Mouse (Mus musculus) right cerebral cortex, postnatal 25 days (tissue): ENCODE results near the gene Trarg1.
"Not testable (repeated sequence)": the region's sequence is repeated elsewhere in the genome, so short reads cannot be mapped to it uniquely, and the experiment has no call there.

Experiments
- DNase-seq: peaks from one replicate; pipeline ENCODE4 v3.0.0; 2022

The Trarg1 gene

DNA sequence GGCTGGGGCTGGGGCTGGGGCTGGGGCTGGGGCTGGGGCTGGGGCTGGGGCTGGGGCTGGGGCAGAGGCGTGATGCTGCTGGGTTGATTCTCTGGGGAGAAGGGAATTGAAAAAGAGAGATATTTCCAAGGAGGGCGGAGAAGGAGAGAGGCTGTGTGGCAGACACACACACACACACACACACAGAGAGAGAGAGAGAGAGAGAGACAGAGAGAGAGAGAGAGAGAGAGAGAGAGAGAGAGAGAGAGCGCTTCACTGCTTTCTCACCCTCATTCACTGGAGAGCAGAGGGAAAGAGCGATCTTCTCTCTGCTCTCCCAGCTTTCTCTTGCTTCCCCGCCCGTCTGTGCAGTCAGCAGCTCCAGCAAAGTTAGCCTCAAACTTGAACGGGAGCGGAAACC is at the start of gene Trarg1:
Gene Trarg1, plus strand, starts transcription at position 301 of the 400 bp plus-strand sequence.
- not testable (repeated sequence) for DNase-seq

DNA sequence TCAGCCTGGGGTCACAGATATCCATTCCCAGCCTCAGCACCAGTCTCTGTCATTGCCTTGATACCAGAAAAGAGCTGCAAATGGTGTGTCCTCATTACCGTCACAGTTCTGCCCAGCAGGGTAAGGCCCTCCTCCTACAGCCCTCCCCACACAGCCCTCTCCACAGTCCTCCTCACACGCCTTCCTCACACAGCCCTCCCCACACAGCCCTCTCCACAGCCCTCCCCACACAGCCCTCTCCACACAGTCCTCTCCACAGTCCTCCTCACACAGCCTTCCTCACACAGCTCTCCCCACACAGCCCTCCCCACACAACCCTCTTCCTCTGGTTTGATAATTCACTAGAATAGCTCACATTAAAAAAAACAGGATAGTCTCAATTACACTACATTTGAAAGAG is 49.6 kb upstream of the Trarg1 start:
- DNase-seq, result no peak

DNA sequence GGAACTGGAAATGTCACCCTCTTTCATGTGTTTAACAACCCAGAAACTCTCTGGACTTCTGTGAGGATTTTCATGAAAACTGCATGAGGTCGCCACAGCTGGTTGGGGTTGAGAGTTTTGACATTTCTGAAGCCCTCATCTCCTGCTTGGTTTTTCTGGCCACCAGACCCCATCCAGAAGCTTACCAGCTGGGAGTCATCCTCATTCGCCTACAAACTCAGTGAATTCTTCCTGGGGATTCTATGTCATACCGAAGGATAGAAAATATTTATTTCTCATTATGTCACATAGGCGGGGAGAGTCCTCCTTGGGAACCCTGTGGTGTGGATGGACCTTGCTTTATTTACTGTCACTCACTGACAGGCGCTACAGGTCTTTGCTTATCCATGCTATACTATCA is 49.1 kb upstream of the Trarg1 start:
- DNase-seq, result no peak

GRCm38 (mm10) chr11:76639269-76639985 is 40.2 kb upstream of the Trarg1 start:
- no peak for DNase-seq

DNA sequence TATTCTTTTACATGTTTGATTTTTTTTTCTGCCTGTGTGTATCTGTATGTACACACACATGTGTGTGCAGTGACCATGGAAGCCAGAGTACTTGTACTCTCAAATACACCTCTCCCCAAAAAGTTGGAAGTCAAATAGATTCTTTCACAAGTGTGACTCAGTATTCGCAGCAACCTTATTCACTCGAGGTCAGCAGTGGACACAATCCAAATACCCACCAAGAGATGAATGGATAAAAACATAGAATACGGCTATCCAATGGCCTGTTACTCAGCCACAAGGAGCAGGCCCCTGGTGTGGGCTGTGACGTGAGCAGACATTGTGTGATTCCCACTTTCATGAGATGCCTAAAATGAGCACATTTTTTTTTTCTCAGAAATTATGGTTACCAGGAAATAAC is 39.4 kb upstream of the Trarg1 start:
- no peak for DNase-seq

DNA sequence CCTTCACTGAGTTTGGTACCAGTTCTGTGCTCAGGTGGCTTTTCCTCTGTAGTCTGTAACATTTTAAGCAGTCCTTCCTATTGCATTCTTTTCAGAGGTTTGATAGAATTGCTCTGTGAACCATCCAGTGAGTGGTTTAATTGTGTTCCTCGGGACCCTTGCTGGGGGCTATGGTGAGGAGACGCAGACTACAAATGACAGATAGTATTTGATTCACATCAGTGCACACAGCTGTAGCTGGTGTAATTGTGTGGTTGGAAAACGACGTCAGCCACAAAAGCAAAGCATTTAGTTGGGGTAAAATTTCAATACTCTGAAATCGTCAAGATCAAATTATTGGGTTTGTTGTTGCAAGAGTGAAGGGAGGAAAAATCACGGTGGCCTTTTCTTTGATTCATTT is 35.4 kb upstream of the Trarg1 start:
- no peak for DNase-seq

DNA sequence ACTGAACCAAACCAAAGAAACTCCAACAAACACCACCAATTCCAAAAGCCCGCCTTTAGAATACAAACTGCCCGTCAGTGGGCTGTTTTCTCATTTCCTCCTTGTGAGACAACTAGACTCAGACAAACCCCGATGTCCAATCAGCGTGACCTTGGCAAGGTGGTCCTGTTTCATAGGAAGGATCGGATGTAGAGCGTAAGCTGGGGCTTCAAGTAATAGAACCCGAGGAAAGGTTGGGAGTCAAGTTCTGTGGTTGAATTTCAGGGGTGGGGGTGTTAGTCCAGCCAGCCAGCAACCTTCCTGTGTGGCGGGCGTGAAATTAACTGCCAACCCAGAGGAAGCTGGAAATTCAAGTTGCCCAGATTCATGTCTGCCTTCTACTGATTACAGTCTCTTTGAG is 34.6 kb upstream of the Trarg1 start:
- DNase-seq, result no peak

DNA sequence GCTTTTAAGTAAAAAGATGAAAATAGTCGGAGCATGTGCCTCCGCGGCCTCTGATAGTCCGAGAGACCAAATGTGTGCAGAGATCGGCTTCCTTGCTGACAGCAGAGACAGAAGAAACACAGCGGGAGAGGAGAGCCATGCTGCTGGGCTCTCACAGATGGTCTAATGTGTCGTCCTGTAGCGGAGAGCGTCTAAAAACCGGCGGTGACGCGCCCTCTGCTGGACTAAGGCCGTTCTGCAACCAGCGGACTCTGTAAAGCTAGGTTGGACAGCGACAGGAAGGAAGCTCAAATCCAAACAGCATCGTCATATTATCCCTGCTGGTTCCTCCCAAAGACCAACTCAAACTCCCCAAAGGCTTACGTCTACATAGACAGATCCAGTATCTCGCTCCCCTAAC is 33.7 kb upstream of the Trarg1 start:
- peak; percentile 89 for DNase-seq

DNA sequence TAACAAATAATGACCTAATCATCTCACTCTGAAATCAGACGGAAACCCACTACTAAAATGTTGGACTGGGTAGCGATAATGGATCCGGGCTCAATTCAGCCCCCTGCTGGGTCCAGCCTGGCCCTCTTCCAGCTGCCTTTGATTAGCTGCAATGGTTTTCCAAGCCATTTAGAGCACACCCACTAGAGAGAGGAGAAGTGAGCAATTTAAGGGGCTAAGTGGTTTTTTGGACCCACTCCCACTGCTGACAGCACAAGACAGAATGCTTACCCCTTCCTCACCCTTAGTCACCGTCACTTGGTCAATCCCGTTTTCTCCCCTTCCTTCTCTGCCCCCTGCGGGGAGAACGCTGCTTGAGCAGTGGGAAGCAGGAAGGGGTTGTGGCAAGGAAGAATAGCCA is 32.5 kb upstream of the Trarg1 start:
- DNase-seq, result no peak

GRCm38 (mm10) chr11:76647500-76647899 is 32.1 kb upstream of the Trarg1 start:
- peak; percentile 75 for DNase-seq

DNA sequence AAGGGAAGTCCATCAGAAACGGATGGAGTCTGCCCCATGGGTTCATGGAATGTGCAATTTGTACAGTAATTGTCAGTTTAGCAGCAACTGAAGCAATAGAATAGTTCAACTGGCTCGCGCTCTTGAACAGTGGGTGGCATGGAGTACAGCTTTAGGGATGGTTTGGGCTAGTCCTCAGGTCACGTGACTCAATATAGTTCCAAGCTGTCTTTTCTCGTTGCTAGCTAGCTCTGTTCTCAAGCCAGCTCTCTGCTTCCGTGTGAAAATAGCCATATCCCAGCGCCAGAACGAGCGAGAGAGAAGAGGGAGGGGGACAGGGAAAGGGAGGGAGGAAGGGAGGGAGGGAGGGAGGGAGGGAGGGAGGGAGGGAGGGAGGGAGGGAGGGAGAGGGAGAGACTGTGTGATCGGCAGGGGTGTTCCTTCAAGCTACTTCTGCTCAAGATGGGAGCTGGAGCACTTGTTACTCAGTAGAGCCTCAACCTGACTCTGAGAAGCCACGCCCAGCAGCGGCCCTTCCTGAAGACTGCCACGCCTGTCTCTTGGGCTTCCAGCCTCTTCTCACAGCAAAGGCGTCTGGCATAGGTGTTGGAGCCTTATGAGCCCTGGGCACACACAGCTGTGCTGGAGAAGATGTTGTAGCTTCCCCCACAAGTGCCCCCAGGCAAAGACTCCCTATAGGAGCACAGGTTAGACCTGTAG is 28.6 kb upstream of the Trarg1 start:
- peak; percentile 13 for DNase-seq

GRCm38 (mm10) chr11:76652838-76653334 is 26.7 kb upstream of the Trarg1 start:
- DNase-seq, result no peak

DNA sequence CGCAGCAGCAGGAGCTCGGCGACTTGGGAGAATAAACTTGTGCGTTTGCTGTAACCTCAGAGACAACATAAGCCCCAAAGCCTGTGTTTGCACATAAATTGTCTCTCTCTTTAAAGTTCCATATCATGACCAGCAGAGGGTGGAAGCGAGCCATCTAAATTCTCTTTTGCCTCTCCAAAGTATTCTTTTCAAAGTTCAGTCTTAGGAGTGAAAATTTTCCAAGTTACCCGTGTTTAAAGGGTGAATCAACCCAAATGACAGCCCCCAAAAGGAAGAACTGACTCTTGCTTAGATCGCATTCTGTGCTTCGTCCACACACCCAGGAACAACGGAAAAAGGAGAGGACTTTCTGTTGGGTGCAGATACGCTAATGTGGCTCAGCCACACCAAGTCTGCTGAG is 24.5 kb upstream of the Trarg1 start:
- no peak for DNase-seq

DNA sequence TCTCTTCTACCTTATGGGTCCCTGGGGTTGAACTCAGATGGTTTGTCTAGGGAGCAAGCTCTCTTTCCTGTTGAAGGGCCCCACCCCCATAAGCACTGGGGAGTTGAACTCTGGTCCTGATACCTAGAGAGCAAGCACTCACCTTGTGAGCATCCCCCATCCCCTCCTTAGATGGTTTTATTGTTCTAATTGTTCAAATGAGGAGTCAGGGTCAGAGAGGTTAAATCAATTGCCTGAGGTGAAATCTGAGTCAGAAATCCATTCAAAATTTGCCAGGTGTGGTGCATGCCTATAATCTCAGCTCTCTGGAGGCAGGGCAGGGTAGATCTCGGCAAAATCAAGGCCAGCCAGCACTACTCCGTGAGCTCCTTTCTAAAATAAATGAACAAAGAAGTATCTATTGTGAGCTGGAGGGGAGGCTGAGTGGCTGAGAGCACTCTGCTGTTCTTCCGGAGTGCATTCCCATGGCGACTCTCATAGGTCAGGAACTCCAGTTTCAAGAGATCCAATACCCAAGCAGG is 22.1 kb upstream of the Trarg1 start:
- no peak for DNase-seq

DNA sequence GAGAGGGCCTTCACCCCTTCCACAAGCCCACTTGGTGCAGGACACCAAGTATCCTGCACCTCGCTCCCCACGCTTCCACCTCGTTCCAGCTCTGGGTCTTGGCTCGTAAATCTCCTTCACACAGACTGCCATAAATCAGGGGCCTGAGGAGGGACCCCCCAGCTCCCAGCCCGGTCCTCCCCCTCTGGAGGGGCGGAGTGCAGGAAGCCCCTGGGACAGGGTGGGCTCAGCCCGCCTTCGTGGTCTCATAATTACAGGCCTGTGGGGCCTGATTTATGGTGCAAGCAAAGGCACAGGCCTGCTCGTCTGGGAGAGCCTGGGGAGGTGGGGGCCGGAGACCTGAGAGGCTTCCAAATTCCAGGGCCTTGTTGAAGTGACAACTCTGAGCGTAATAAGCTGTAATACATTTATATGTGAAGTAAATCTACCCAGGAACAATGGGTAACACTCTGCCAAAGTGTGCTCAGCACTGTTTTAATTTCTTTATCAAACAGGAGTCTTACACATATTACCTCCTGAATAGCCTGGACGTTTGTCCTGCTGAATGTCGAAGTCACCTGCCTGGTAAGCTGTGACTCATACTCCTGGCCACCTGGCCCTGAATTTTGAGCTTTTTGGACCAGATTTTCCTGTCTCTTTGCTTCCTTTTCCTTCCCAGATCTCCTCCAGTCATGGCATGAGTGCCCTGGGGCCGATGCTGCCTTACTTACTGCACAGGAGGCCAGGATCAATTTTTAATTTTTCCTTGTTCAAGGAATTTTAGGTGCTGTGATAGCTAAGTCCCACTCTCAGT is 20.3 kb upstream of the Trarg1 start:
- no peak for DNase-seq

DNA sequence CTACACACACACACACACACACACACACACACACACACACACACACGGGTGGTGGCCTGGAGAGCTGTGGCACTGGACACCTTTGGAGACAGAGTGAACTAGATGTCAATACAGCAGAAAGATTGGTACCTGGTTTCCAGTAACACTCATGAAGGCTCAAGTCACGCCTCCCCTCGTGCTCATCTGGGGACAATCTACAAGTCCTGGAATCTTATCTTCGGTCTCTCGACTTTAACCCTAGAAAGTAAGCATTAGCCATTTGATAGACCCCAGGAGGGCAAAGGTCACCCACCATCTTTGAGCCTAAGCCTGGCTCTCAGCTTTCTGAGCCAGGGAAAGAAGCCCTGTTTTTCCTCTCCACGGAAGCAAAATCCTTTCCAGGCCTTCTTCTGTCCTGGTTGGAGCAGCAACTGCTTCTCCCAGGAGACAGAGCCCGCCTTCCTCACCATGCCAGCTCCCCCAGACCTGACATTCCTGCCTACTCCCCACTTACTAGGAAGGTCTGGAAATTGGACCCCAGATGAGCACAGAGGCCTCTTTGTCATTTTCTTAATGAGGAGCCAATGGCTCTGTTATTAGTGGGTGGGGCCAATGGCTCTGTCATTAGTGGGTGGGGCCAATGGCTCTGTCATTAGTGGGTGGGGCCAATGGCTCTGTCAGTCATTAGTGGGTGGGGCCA is 17.7 kb upstream of the Trarg1 start:
- DNase-seq, result no peak

- DNase-seq, result peak; percentile 43
These were observed 13.5 kb upstream of the Trarg1 start for GRCm38 (mm10) chr11:76666002-76666649.

DNA sequence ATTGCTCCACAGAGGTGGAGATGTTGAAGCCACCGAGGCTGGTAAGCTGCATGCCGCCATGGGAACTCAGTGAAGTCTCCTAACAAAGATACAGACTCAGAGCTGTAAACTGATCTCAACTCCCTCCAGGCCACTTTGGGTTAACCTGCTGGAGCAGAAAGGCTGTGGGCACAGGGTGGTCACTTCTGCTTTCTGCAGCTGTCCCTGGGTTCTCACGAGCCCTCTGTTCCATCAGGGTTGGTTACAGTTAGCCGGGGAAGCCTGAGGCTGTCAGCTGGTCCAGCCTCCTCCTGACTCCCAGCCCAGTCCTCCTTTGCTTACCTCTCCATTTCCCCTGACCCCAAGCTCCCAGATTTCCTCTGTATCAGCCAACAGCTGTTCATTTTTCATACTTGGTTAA is 11.8 kb upstream of the Trarg1 start:
- no peak for DNase-seq

DNA sequence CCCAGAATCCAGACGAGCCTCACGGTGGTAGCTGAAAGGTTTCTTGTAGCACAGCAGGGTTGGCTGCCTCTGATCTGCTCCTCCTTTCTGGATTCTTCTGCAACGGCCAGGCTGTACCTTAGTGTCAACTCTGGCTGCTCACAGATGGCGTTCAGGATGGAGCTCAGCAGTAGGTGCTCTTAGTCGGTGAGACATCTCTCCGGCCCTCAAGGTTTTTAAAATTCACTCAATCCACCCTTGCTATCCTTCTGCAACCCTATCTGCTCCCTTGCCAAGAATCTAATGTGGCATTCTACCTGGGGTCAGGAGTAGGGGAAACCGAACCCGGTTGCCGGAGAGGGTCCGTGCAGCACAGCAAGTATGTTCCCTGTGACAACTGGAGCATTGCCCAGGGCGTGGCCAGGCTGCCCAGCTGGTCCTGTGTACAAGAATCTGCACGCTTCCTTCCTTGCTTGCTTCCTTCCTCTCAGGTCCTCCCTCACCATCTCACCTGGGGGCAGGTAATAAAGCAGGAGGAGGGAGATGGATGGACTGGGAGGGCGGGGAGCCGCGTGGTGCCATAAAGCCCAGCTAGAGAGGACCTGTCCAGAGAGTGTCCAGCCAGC is 7.6 kb upstream of the Trarg1 start, which contains the start of gene Bhlha9:
Gene Bhlha9, plus strand, starts transcription at position 600 of the 605 bp plus-strand sequence.
- DNase-seq, result no peak

DNA sequence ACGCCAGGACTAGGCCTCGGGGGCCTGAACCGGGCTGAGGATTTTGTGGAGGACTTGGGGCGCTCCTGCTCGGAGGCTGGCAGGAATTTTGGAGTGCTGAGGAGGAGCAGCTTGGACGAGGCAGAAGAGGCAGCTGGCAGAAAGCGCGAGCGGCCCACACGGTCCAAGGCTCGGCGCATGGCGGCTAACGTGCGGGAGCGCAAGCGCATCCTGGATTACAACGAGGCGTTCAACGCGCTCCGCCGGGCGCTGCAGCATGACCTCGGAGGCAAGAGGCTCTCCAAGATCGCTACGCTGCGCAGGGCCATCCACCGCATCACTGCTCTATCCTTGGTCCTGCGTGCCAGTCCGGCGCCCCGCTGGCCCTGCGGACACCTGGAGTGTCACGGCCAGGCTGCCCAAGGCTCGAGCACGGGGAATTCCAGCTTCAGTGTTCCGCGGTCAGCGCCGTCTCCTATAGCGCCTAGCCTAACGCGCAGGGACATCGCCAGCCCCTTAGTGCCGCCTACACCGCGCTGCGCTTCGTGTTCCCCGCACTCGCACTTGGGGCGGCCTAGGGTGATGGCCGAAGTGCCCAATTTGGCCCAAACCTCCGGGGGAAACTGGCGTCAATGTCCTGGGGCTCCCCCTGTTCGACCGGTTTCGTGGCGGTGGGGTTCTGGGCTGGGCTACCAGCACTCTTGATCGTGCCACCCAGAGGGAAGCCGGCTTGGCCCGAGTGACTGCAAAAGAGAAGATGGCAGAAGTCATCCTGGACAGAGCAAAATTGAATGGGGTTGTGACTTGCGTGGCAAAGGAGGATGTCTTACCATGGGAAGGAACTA is 6.8 kb upstream of the Trarg1 start:
- peak; percentile 72 for DNase-seq

GRCm38 (mm10) chr11:76674199-76674598 is 5.4 kb upstream of the Trarg1 start:
- no peak for DNase-seq
